Mouse (Mus musculus) bone marrow macrophage, adult 2 months (primary cell): ENCODE data around the gene Nkapl.

Source experiments
- CTCF ChIP-seq: IDR thresholded peaks from 2 replicates; pipeline ENCODE4 v1.5.1; 2012; ENCODE audit warnings: low read depth, mild to moderate bottlenecking, low read length, moderate library complexity
- POLR2A ChIP-seq: IDR thresholded peaks from 2 replicates; pipeline ENCODE4 v1.6.1; 2012; ENCODE audit warnings: mild to moderate bottlenecking, low read depth, low read length, borderline replicate concordance

GRCm38 (mm10) chr13:21423301-21423700 is 45.0 kb downstream of the Nkapl start:
- TF ChIP-seq CTCF (no peak), POLR2A (no peak)
